Mouse (Mus musculus): ENCODE measurements around the gene Zp2.

- no peak for TF ChIP-seq POLR2A (IDR thresholded peaks at IDR 0.05; ENCODE audit: borderline replicate concordance, control insufficient read depth, low read depth, low read length)
- no peak for TF ChIP-seq CTCF (IDR thresholded peaks at IDR 0.05; ENCODE audit: control insufficient read depth, insufficient read depth, low read length)
Measured at GRCm38 (mm10) chr7:120094216-120094615, 50.9 kb downstream of the Zp2 start.
